Mouse (Mus musculus) lung, adult 2 months (tissue): ENCODE data around the gene Igf2bp1. TPM values are rescaled to one million over a fixed set of nuclear protein-coding genes. Genes with fewer than 3 reads are reported as not detected.

ENCODE experiments used
- DNase-seq: peaks from one replicate; pipeline ENCODE4 v3.0.0; 2022
- H3K4me1 ChIP-seq: fragments of 200-500 bp; 2 replicates; pipeline ENCODE4 v1.6.1; 2011; ENCODE audit warnings: low read length; ENCODE audit not compliant: control insufficient read depth, insufficient read depth
- H3K4me3 ChIP-seq: fragments of 200-500 bp; replicated peaks from 2 replicates; pipeline ENCODE3; 2011; ENCODE audit warnings: low read depth, mild to moderate bottlenecking, control low read depth, low read length; ENCODE audit errors: extremely low read depth
- CTCF ChIP-seq: fragments of 200-500 bp; IDR thresholded peaks from 2 replicates; pipeline ENCODE4 v1.5.1; 2011; ENCODE audit warnings: mild to moderate bottlenecking, low read length, control low read depth; ENCODE audit not compliant: insufficient read depth
- POLR2A ChIP-seq: fragments of 200-500 bp; IDR thresholded peaks from 2 replicates; pipeline ENCODE4 v1.6.1; 2011; ENCODE audit warnings: low read depth, mild to moderate bottlenecking, control low read depth, low read length, borderline replicate concordance; ENCODE audit errors: extremely low read depth
- WGBS: fragments of 180-500 bp; shearing (Covaris S2); methylation state at CpG from one replicate; pipeline ENCODE4 v1.1.7; 2018; 5-methylcytosine and 5-hydroxymethylcytosine counted together
- polyA plus RNA-seq: library from polyadenylated mRNA; depleted of rRNA; stranded (reverse); fragments of >200 nt; gene quantifications from 2 replicates; pipeline ENCODE4 v1.2.3, GENCODE M21; 2012; rRNA removed

Gene Igf2bp1
- polyA plus RNA-seq, 1 experiment = 1.6 TPM

DNA sequence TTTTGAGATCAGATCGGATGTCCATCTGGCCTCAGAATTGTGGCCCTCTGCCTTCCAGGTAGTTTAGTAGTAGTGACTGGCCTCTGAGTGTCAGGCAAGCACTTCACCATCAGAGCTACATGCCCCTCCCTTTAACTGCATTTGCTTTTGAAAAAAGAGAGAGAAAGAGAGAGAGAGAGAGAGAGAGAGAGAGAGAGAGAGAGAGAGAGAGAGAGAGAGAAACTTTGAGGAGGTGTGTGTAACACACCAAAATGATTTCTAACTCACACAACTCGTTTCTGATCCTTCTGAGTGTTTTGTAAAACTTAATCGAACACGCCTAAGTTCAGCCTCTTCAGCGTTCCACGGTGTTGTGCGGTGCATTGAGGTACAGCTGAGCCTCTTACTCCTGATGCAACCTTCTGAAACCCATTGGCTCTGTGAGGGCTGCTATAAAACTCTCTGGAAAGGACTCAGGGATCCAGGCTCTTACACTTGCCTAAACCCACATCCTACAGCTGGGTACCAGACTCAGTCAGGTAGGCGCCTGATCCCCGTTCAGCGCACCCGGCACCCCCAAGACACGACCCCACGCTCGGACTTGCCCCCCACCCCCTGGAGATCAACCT lies 91.7 kb downstream of the Igf2bp1 start:
- no peak for DNase-seq
- TF ChIP-seq CTCF (no peak), POLR2A (no peak)
- Histone ChIP-seq H3K4me1 (peaks cover 2% of the 10 kb centered on the region; the same call in 1 of the 2 replicates), H3K4me3 (no peak overlapping the region)
- 7% methylated on average over 14 of the region's 14 CpGs for WGBS

DNA sequence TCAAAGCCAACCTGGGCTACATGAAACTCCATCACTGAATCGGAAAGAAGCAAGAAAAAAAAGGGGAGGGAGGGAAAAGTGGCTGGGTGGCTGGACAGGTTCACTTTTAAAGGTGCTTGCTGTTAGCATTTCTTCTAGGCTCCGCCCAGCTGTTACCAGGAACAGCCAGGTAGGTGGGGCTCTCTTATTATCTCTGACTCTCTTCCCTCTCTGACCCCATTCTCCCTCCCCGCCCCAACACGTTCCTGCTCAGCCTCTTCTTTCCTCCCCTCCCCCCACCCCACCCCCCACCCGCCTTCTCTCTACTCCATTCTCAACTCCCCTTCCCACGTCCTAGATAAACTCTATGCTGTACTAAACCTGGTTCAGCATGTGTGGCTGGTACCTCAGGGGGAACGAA lies 94.2 kb downstream of the Igf2bp1 start:
- no peak overlapping the region for H3K4me3 ChIP-seq
- TF ChIP-seq CTCF (no peak), POLR2A (no peak)
- H3K4me1 ChIP-seq = peaks cover 2% of the 10 kb centered on the region; the same call in 1 of the 2 replicates
- DNase-seq = no peak
- WGBS = 21% methylated on average over 7 of the region's 7 CpGs

DNA sequence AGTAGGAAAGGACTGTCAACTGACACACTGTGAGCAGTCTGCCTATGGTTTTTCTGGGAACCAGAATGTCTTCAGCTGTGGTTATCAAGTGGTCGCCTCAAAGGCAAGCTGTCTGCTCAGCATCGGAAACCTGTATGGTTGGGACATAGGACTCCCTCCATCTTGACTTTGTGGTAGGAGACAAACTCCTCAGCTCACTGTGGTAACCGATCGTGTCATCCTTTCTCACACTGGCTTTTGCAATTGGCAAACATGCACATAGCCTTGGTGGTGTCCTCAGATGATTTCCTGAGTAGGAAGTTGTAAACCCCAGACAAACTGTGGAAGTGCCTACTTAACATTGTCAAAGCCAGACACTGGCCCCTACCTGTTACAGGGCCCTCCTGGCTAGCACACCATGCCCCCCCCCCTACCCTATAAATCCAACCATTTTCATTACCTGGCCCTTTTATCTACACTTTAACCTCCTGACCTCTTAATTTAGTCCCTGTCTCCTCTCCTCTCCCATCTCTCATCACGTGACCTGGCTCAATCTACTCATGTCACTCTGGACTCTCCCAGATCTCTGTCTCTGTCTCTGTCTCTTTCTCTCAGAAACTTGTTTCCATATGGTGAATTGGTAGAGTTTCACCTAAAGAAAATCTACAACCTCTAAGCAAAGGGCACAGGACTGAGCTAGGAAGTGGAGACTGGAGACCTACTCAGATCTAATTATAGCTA lies 97.8 kb downstream of the Igf2bp1 start:
- TF ChIP-seq CTCF (no peak), POLR2A (no peak)
- no peaks in the 10 kb centered on the region for H3K4me1 ChIP-seq
- H3K4me3 ChIP-seq = no peak overlapping the region
- WGBS = 74% methylated on average over 5 of the region's 5 CpGs
- no peak for DNase-seq

Other genes starting within 250 kb of the Igf2bp1 start
- 85.8 and 128 TPM in 2 replicates for gene Phospho1, start 181.4 kb downstream of the Igf2bp1 start, polyA plus RNA-seq
- gene Gngt2, start 168.7 kb downstream of the Igf2bp1 start, polyA plus RNA-seq = 18.1 and 31.9 TPM in 2 replicates
- 141 and 169 TPM in 2 replicates for gene Abi3, start 163.5 kb downstream of the Igf2bp1 start, polyA plus RNA-seq
- gene B4galnt2, start 91.0 kb downstream of the Igf2bp1 start, polyA plus RNA-seq = 0.42 TPM in 1 of 2 replicates, not detected in the other
- not detected in 2 replicates for gene Gip, start 18.6 kb upstream of the Igf2bp1 start, polyA plus RNA-seq
- 18.1 and 24.1 TPM in 2 replicates for gene Snf8, start 28.9 kb upstream of the Igf2bp1 start, polyA plus RNA-seq
- 31.1 and 38.1 TPM in 2 replicates for gene Ube2z, start 59.4 kb upstream of the Igf2bp1 start, polyA plus RNA-seq
- 235 and 352 TPM in 2 replicates for gene Atp5g1, start 69.7 kb upstream of the Igf2bp1 start, polyA plus RNA-seq
- 0.08 and 0.11 TPM in 2 replicates for gene Calcoco2, start 106.0 kb upstream of the Igf2bp1 start, polyA plus RNA-seq
- gene Ttll6, start 127.8 kb upstream of the Igf2bp1 start, polyA plus RNA-seq = 3.6 and 4.6 TPM in 2 replicates
- gene Hoxb13, start 188.4 kb upstream of the Igf2bp1 start, polyA plus RNA-seq = 1.4 TPM in 1 of 2 replicates, not detected in the other